Mouse (Mus musculus) testis, postnatal 14 days (tissue): ENCODE data around the gene Dtd1.

Experiments
- DNase-seq: peaks from one replicate; pipeline ENCODE4 v3.0.0; 2021; ENCODE audit warnings: low spot score

Dtd1 gene

DNA sequence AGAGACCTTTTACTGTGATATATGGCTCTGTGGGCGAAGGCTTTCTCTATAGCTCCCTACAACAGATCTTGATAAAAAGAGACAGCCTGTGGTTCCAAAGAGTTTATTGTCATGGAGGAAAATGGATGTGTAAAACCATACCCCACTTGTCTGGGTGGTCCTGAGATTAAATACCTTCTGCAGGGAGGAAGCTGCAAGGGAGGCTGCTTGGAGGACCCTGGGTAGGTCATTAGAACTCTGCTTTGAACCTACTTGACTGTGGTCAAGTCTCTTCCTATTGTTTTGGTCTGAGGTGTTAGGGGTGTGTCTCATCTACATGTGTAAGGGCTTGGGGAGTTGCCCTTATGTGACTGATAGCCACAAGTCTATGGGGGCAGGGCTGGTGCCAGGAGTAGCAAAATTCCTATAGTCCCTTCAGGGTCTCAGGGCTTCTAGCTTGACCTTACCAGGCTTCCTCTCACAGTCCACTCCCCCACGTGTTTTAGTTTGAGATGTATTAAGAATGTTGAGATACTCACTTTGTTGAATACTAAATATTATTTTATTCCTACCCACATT lies 115.6 kb downstream of the Dtd1 start:
- DNase-seq: no peak

DNA sequence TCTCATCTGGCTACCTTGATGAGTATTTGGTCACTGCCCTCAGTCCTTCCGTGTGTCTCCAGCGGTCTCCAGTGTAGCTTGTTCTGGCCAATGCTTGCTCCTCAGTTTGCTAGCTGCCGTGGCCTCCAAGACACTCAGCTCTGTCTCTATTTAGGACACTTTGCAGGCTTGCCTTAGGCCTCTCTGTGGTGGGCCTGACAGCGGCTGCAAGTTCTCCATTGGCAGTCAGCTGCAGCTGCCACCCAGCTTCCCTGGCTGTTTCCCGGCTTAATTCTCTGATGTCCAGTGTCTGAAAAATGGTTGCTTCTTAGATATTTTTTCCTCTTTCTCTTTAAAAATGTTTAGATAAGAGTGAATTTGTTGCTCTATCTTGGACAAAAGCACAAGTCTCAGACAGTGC lies 116.6 kb downstream of the Dtd1 start:
- no peak for DNase-seq

DNA sequence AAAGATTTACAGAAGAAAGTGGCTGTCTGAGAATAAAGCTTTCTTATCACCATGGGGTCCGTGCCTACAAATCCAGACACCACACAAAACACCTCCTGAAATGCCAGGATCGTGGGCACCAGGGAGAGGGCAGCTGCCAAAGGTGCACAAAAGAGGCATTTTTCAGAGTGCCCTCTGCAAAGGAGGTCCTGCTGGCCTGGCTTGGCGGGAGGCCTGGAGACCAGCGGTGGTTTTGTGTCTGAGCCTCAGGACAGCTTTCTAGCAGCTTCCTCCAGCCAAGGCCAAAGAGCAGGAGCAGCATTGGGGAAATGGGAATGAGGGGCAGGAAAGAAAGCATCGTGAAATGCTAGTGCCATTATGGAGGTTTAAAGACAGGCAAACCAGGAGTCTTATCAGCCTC lies 118.6 kb downstream of the Dtd1 start:
- DNase-seq: no peak

DNA sequence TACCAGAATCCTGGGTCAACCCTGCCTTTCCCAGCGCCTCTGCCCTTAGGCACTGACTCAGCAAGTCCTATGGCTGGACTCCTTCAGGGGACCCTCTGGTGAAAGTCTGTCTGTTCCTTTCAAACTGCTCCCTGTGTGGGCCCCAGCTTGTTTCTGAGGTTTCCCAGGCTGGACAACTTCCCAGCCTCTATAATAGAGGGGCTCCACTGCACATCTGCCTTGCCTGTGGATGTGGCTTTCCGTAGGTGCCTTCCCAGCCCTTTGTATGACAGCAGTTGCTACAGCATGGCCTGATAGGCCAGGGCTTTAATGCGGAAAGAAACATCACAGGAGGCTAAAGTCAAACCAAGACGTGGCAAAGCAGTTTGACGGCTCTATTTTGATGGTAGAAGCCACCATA lies 119.6 kb downstream of the Dtd1 start:
- DNase-seq: no peak

DNA sequence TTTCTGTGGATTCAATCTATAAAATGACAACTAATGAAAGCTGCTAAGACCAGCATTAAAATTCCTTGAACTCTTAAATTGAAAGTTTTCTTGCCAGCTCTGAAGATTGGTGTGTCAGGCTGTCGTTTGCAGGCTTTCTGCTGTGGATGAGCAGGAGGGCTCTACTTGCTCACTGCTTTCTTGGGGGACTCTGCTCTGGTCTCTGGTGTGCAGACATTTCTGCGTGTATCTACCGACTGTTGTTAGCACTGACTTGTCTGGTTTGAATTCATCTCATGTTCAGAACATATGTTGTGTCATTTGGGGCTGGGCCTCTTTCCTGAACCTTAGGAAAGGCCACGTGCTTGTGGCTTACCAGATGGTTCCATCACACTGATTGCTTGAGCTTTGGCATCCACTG lies 120.0 kb downstream of the Dtd1 start:
- no peak for DNase-seq

DNA sequence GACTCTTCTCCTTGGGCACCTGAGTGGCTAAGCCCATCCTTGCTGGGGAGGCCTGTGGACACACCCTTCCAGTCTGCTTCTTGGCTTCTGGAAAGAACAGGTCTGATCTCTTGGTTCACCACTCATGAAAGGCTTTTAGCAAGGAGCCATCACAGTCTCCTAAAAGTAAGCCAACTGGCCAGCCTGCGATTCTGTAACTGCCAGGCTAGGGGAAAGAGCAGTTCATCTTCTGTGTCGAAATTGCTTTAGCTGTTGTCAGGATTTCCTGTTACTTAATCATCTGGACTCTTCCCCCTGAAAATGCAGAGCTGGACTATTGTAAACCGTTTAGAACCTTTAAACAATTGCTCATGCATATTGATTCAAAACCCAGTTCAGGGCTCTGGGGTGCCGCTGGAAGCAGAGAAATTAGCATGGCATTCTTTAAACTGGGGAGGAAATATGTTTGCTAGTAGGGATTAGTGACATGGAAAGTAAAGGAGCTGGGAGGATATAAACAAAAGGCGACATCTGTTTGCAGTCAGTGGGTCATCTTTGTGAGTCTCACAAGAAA lies 120.8 kb downstream of the Dtd1 start:
- no peak for DNase-seq

DNA sequence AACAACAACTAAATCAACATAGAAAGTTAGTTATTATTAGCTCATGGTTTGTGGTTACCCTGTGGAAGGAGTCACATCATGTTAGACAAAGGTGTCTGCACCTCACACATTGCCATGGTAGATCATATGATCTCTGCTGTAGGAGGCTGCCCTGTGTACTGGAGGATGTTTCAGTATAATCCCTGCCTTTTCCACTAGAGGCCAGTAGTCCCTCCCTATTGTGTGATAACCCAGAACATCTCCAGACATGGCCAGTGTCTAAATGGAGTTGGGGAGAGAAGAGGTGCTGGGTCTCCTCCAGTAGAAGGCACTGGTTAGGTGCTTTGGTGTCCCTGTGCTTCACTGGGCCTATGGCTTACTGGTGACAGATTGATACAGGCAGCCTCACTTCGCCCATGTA lies 125.0 kb downstream of the Dtd1 start:
- DNase-seq: no peak

DNA sequence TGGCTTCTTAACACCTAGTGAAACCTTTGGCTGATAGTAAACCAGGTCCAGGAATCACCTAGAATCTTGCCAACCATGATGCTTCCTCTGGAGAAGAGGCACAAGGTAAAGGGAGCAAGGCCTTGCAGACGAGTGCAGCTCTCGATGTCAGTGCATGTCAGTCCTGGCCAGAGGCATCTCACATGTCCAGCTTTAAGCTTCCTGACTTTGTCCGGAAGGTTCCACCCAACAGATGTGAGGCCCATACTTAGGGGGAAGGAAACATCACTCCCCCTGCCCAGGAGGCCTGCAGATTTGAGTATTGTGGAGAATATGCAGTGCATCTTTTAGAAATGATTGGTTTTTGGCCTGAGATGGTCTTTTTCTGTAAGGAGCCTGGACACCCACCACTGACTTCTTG lies 127.4 kb downstream of the Dtd1 start:
- no peak for DNase-seq

DNA sequence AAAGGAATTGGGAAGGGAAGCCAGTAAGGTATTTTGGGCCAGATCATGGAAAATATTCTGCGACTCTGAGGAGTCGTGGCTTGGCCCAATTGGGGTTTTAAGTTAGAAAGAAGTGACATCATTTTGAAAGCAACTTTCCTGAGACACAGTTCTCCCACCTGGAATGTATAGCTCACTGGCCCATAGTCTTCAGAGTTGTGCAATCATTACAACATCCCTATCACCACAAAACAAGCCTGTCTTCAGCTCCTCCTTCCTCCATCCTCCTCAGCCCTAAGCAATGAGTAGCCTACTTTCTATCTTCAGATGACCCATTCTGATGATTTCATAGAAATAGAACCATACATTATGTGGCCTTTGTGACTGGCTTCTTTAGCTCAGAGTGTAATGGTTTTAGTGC lies 130.1 kb downstream of the Dtd1 start:
- no peak for DNase-seq

DNA sequence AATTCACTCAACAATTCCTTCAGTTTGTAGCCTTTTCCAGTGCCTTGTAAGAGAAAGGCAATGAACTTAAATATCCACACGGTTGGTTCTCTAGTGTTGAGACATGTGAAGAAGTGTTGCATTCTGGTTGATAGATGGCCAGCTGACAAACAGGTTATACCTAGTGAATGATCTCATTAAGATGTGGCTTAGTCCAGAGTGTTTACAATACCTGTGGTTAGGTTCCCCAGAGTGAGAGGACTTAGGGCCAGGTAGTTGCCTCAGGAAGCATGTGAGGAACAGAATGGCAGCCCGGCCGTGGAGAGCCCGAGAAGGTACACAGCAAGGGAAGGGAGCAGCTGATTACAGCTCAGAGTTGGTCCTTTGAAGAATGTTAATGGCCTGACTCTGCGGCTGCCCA lies 138.5 kb downstream of the Dtd1 start:
- no peak for DNase-seq

DNA sequence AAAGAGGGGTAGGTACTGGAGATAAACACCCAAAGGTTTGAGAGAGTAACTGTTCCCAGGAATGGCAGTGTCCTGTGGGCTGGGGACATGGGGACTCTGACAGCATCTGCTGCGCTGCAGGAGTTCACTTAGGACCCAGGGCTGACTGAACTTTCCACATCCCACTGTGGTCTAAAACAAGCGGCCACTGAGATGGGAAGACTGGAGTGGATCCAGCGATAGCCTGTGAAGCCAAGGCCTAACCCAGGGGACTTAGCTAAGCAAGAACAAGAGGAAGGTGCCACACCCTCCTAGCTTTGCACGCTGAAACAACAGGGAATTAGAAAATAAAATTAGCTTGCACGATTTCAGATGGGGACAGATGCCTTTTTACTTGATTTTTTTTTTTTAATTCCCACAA lies 138.9 kb downstream of the Dtd1 start:
- DNase-seq: no peak

DNA sequence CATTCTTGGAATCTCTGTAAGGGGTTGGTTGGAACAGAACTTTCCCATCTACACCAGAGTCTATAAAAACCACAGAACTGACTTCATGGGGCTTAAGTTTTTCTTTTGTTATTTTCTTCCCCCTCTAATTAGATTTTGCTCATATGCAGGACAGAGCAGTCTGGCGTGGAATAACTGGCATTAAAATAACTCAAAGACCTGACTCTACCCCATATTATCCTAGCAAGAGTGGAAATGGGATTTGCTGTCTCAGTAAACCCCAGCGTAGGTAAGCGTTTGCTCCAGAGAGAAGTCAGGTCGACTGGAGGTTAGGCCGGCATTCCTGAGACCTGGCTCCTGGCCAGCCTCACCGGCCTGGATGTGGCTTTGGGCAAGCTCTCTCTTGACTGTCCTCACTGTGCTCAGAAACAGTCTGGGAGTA lies 140.9 kb downstream of the Dtd1 start:
- no peak for DNase-seq

DNA sequence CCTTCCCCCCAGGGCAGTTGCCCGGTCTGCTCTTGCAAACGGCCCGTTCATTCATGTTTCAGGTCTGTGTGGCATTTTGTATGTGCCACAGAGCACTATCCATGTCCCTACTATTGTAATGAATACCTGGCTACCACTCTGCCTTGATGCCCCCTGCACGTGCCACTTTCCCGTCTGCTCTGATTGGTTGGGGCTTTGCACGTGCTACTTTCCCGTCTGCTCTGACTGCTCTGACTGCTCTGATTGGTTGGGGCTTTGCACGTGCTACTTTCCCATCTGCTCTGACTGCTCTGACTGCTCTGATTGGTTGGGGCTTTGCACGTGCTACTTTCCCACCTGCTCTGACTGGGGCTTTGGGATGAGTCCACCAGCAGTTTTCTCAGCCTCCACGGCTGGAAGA lies 142.3 kb downstream of the Dtd1 start:
- peak; percentile 76 for DNase-seq

DNA sequence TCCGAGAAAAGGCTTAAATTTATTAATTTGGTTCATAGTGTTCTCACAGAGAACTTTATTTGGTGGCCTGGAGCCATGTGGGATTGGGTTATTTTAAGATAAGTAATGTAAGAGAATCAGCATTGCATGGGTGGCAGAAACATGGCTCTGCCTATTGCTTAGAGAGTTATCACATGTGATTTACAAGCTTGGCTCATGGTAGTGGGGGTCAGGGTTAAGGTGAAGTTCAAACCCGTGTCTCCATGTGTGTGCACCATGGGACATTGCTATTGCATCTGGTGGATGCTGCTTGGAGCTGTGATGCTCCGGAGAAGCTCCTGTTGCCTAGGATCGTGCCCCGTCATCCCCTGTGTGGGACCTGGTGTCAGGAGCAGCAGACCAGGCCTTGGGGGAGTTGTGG lies 143.6 kb downstream of the Dtd1 start:
- DNase-seq: peak; percentile 12

DNA sequence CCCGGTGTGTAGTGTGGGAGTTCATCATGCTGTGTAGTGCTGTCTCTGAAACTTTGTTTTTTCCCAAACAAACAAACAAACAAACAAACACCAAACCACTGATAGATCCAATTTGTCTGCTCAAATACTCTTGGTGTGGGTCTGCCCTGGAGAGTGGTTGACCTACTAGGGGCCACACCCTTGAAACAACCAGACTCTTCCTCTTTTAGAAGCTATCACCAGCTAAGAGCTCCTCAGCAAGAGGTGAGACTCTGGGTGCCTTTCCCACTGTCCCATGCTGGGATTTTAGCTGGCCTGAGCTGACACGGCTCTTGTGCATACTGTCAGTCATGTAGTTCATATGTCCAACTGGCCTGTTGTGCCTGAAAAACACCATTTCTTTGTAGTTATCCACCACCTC lies 145.6 kb downstream of the Dtd1 start:
- no peak for DNase-seq

DNA sequence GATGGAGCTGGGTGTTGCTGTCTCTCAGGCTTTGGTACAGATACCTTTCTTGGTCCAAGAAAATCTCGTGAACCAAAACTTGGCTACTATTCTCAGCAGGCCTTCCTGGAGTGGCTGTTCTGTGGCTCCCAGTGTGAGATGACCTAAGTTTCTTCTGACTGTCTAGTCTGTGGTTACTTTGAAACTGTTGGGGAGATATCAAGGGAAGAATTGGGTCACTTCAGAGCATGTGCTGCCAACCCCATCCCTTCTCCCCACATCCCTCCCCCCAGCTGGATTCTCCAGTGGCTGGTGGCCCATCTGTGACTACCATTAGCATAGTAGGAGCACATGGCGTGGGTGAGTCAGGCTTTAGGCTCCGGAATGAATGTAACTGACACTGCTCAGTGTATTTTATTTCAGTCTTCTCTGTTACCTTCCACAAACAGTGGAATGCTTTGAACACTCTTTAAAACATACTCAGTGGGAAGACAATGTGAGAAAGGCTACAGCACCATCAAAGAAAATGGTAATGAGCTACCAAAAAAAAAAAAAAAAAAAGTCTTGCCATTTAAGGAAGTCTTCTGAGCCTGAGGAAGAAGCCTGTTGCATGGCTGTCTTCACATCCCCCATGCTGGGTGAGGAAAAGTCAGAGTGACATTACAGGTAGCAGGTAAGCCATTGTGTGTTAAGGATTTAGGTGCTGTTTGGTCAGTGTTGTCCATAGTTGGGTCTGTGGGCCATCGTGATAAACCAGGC lies 146.5 kb downstream of the Dtd1 start:
- DNase-seq: no peak

DNA sequence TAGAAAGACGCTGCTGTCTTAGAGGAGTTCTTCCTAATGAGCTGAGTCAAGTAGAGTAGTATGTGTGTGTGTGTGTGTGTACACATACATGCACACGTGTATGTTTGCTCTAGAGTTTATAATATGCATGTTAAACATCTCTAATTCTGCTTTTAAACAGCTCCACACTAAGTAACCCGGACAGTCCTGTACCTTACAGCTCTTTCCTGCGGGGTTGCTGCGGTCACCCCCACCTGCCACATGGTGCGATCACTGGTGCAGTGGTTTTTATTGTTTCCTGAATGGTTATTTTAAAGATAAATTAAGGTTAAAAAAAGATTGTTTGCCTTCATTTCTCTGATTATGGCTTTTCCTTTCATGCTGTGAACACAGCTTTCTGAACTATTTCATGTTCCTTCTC lies 153.9 kb downstream of the Dtd1 start:
- DNase-seq: no peak

DNA sequence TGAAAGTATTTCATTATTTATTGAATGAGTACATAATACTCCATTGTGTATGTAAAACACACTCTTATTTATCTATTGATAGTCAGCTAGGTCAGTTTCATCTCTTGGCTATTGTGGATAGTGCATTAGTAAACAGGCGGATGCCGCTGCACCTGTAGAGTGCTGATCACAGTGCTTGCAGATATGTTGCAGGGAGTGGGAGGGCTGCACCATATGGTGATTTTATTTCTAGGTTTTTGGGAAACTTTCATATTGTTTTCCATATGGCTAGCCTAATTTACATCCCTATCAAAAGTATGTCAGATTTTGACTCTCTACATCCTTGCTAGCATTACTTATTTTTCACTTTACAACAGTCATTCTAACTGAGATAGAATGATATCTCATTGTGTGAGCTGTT lies 155.3 kb downstream of the Dtd1 start:
- DNase-seq: no peak

DNA sequence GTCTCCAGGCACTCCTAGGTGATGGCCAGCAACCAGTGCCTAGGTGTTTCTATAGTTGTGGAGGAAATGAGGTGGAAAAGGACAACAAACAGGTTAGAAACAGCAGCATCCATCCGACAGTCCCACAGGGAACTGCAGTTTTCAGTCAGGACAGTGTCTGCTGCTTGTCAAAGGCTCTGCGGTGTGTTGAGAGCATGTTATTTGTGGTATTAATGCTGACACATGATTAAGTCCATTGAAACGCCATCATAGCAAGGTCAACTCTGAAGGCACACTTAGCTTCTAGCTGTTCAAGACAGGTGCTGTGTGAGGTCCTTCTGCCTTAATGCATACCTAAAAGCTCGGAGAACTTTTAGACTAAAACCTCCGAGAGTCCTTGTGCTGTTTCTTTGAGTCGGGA lies 161.0 kb downstream of the Dtd1 start:
- DNase-seq: no peak

DNA sequence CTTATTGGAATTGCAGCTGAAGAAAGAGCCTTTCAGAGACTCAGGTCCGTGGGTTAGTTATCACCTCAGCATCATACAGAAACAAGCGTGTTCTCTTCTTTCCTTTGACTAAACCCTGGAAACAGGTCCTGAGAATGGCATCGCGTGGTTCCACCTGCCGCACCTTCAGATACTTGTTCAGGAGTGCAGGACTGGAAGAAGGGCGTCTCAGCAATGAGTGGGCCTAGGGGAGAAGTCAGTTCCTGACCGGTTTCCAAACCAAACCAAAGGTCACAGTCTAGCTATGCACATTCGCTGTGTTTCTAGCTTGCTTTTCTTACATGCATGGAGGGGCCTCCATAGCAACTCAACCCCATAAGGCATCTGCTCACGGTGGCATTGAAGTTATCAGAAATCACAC lies 164.0 kb downstream of the Dtd1 start:
- no peak for DNase-seq

DNA sequence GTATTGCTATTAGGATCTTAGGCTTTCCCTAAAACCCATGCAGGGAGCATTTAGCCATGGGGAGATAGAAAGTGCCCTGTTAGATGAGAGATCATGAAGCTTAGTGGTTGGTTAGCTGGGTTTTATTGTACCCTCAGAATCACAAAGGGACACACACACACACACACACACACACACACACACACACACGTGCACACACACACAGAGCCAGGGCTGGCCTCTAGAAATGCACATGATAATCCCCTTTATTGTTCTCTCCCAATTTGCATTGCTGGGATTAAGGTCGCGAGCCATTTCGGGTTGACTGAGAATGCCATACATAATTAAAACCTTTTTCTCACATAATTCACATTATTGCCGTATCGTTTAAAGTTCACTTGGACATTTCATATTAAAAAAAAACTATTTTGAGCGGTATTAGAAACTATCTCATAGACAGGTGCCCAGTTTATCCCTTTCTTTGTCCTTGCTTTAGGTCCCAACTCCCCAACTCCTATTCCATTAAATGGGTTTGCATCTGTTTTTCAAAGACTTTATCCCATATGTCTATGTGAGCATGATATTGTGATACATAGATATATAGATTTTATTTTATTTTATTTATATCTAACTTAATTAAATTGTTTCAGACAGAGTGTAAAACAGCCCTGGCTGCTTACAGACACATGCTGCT lies 164.6 kb downstream of the Dtd1 start:
- DNase-seq: no peak

DNA sequence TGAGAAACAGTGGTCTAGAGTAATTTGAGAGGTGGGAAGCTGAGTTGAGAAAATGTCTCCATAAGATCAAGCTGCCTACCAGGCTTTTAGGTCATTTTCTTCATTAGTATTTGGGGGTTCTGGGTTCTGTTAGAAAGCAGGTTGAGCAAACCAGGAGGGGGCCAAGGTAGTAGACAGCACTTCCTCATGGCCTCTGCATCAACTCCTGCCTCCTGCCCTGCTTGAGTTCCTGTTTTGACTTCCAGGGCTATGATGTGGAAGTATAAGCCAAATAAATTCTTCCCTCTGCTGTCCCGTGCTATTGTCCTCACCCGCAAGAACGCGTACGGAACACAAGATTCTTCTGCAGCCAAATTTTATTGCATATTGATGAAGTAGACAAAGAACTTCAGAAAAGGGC lies 165.5 kb downstream of the Dtd1 start:
- DNase-seq: no peak

DNA sequence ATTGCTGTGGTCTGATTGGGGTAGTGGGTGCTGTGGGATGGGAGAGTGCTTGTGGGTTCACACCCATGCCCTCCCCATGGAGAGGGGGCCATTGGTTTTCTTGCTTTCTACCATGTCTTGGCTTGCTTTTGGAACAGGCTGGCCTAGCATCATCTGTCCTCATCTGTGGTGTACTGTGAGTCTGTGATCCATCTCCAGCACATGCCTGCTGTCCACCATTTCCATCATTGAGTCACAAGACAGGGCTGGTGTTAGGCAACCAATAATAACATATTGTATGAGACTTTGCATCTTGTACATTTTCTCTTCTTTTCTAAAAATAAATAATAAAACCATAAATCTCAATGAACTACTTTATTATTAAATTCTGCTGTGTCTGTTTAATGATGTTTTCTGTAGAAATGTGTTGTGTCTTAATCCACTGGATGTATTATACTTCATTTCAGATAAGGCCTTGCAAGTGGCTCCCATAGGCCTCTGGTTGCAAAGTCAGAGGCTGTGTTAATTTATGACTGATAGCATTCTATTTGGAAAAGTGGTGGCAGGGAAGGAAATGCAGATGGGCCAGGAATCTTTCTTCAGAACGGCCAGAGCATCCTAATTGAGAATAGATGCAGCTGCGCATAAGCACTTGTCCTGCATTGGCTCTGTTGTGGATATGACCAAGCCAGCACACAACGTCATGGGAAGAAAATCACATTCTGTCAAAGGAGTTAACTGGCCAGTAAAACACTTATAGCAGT lies 168.8 kb downstream of the Dtd1 start:
- DNase-seq: no peak
